Mouse (Mus musculus) ovary, adult 18-20 months (tissue): ENCODE data around the gene Avpr1b.
"Not testable (repeated sequence)": the region's sequence is repeated elsewhere in the genome, so short reads cannot be mapped to it uniquely, and the experiment has no call there.

Experiments used
- DNase-seq: peaks from one replicate; pipeline ENCODE4 v3.0.0; 2022; ENCODE audit warnings: low spot score, mixed read lengths

The Avpr1b gene

GRCm38 (mm10) chr1:131598905-131599304, at the start of gene Avpr1b:
Gene Avpr1b, plus strand, starts transcription at chr1:131599239.
- no peak for DNase-seq

- DNase-seq = no peak
Observed at GRCm38 (mm10) chr1:131551956-131552355, 47.1 kb upstream of the Avpr1b start.

GRCm38 (mm10) chr1:131553428-131553827, 45.6 kb upstream of the Avpr1b start:
- DNase-seq = no peak

- peak; percentile 55 for DNase-seq
Observed at GRCm38 (mm10) chr1:131555042-131555812, 43.8 kb upstream of the Avpr1b start.

GRCm38 (mm10) chr1:131560500-131560899, 38.5 kb upstream of the Avpr1b start:
- DNase-seq = no peak

GRCm38 (mm10) chr1:131562081-131562480, 37.0 kb upstream of the Avpr1b start:
- no peak for DNase-seq

GRCm38 (mm10) chr1:131566056-131566455, 33.0 kb upstream of the Avpr1b start:
- not testable (repeated sequence) for DNase-seq

GRCm38 (mm10) chr1:131569721-131570120, 29.3 kb upstream of the Avpr1b start:
- no peak for DNase-seq

GRCm38 (mm10) chr1:131570391-131570790, 28.6 kb upstream of the Avpr1b start:
- DNase-seq = no peak

- DNase-seq = no peak
Observed at GRCm38 (mm10) chr1:131573721-131574120, 25.3 kb upstream of the Avpr1b start.

- DNase-seq = no peak
Observed at GRCm38 (mm10) chr1:131578943-131579680, 19.9 kb upstream of the Avpr1b start.

GRCm38 (mm10) chr1:131580389-131580788, 18.6 kb upstream of the Avpr1b start:
- DNase-seq = no peak

GRCm38 (mm10) chr1:131583598-131583997, 15.4 kb upstream of the Avpr1b start:
- DNase-seq = no peak

GRCm38 (mm10) chr1:131586836-131587235, 12.2 kb upstream of the Avpr1b start:
- no peak for DNase-seq

GRCm38 (mm10) chr1:131600314-131600713, 1.3 kb downstream of the Avpr1b start:
- no peak for DNase-seq

- DNase-seq = no peak
Observed at GRCm38 (mm10) chr1:131606719-131607118, 7.7 kb downstream of the Avpr1b start.

GRCm38 (mm10) chr1:131612556-131613155, 13.6 kb downstream of the Avpr1b start:
- no peak for DNase-seq

GRCm38 (mm10) chr1:131613361-131614133, 14.5 kb downstream of the Avpr1b start:
- DNase-seq = peak; percentile 40

GRCm38 (mm10) chr1:131614641-131615040, 15.6 kb downstream of the Avpr1b start:
- DNase-seq = no peak

- DNase-seq = no peak
Observed at GRCm38 (mm10) chr1:131616131-131616530, 17.1 kb downstream of the Avpr1b start.

GRCm38 (mm10) chr1:131616546-131617220, 17.6 kb downstream of the Avpr1b start:
- DNase-seq = no peak
